Mouse (Mus musculus) urinary bladder, postnatal 25 days (tissue): Measurements from ENCODE around the gene Wfdc15a.
"Not testable (repeated sequence)": the region's sequence is repeated elsewhere in the genome, so short reads cannot be mapped to it uniquely, and the experiment has no call there.

ENCODE experiments used
- DNase-seq: peaks from one replicate; pipeline ENCODE4 v3.0.0; 2022; ENCODE audit warnings: low spot score

Wfdc15a gene

DNA sequence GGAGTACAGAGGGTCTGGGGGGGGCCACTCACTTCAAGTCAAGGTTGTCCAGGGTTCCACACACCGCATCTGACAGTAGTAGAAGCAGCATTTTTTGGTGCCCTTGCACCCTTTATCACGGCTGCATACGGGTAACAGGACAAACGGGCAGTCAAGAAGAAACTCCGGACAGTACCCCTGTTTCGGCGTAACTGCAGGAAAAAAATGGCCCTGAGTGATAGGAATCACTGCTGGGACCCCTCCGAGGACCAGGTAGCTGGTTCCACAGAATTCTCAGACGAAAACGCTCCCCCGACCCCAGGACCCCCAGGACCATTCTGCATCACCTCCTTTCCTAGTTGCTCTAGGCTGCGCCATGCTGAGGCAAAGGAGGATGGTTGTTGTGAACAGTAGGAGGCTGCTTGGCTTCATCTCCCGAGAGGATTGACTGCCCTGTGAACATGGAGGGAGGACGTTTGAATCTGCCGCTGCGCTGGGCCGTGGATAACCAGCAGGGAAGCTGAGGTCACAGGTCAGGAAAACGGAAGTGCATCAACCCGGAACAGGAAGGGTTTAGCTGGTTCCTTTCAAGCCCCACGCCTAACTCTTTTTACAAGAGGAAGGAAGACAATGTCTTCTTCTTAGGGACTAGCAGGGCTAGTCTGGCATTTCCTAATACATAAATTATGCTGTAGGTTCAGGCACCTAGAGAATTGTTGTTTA lies at the start of gene Wfdc15a:
Gene Wfdc15a (minus strand): TSS at position 505 of the 702 bp plus-strand sequence.
- DNase-seq = no peak

DNA sequence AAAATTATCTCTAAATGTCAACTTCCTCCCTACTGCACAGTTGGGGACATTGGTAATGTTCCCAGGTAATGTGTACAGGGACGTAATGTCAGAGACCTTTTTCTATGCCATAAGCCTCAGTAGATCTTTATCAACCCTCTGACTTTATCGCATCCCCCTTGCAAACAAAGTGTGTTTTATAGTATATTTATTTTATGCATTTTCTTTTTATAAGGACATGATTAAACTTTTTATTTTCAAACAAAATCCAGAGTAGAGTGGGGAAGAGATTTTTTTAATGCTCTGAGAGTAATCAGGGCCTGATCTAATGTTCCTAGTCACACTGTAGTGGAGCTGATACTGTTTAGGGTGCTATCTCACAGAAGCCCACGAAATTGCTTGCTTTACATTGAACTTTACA lies 38.4 kb upstream of the Wfdc15a start, which contains the start of gene Svs2:
Gene Svs2 (minus strand): TSS at position 101 of the 400 bp plus-strand sequence.
- no peak for DNase-seq

DNA sequence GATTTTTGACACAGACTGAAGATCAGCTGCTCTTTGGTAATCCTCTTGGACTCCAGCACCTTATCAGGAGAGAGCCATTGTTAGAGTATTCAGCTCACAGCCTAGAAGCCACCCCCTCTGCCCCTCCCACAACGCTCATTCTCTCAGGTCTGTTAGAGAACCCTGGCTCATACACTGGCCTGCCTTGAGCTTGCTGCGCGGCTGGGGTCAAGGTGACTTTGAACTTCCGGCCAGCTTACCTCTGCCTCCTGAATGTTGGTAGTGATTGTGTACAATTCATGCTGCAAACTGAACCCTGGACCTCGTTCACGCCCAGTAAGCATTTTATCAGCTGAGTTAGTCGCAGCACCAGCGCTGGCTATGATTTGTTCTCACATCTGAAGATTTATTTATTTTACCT lies 32.7 kb upstream of the Wfdc15a start:
- no peak for DNase-seq

DNA sequence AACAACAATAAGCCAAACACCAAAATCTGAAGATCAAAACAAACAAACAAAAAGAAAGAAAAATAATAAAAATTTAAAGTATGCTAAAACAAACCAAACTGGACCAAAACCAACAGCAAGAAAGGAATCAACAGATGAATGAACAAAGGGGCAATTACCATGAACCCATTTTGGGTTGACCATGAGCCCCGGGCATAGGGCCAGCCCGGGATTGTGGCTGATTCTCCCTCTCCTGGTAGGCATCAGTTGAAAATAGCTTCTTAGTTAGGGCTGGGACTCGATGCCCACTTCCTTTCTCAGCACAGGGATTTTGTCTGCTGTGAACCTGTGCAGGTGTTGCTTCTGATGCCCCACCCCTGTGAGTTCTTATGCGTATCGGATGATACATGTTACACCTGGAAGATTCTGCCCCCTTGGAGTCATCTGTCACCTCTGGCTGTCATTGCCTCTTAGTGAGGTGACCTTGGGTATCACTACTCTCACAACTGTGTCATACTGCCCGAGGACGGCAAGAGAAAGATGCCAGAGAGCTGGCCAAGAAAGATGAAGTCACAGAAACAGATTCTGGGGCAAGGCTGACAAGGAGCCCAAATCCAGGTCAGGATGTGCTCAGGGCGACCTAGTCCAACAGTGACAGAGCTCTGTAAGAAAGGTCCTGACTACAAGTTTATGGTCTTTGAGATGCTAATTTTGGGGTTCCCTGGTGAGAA lies 28.6 kb upstream of the Wfdc15a start:
- DNase-seq = no peak

DNA sequence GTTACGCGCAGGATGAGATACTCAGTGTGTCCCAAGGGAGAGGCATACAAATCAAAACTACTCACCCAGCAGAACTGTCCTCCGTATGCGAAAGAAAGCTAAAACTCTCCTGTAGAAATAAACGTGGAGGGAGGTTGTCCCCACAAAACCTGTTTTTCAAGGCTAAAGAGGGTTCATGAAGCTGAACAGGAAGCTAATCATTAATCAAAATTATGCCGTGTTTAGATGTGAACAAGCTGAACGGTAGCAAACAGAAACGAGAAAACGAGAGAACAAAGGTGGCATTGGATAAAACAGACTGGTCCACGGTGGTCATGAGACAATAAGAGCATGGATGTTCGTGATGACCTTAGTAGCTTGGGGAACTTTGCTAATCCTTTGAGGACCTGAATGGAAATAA lies 21.6 kb upstream of the Wfdc15a start, which contains the start of gene Wfdc15b:
Gene Wfdc15b (minus strand): TSS at position 139 of the 400 bp plus-strand sequence.
- DNase-seq = no peak

DNA sequence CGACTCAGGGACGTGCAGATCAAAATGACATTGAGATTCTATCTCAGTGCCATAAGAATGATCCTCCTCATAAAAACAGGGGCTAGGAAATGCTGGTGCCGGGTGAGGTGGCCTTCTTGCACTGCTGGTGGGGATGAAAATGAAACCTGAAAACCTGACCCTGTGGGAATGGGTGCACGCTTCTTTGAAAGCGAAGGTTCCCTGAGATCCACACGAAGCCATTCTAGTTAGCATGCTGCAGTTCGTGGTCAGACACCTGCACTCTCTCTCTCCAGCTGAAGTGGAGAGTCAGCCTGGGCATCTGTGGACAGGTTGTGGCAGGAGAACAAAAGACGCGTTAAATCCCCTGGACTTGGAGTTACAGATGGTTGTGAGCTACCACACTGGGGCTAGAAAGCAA lies 19.4 kb upstream of the Wfdc15a start:
- no peak for DNase-seq

DNA sequence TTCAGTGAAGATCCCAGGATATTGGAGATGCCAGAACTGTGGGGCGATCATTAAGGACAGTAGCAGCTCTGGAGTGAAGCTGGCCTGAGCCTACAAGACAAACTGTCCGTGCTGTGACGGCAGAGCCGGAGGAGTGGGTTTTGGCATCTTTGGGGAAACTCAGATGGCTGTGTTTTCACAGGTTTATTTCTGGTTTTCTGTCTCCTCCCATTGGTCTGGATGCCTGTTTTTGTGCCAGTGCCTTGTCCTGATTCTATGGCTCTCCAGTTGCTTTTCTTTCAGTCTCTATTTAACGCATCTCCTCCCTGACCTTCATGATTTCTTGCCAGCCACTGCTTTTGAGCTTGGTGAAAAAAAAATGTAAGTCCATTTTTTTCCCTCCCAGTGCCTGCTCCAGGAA lies 12.8 kb upstream of the Wfdc15a start:
- no peak for DNase-seq

DNA sequence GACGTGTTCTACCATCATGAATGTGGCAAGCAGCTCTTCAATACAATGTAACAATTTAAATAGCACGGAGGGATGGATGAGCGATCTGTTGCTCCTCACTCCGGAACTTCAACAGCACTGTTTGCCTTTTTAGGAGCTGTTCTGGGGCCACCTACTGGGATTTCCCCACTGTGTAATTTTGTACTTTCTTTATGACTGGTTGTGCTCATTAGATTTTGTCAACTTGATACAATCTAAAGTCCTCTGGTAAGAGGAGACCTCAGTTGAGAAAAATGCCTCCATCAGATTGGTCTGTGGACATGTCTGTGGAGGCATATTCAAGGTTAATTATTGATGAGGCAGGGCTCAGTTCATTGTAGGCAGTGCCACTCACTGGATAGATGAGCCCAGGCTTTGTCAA lies 11.0 kb upstream of the Wfdc15a start:
- no peak for DNase-seq

DNA sequence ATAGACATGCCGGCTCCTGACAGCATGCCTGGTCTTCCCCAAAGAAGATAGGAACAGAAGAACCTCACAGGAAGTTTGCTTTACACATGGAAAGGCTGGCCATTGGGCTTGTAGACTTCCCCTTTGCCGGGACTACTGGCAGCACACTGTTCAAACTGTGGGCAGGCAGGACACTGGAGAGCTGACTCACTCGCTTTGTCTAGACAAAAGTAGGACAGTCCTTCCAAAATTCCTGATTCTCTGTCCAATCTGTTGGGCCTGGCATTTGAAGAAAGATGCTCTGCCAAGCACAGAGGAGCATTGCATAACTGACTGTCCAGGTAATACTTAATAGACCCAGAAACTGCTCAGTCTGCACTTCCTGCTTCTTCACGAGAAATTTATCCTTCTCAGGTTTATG lies 6.7 kb upstream of the Wfdc15a start:
- DNase-seq = no peak

DNA sequence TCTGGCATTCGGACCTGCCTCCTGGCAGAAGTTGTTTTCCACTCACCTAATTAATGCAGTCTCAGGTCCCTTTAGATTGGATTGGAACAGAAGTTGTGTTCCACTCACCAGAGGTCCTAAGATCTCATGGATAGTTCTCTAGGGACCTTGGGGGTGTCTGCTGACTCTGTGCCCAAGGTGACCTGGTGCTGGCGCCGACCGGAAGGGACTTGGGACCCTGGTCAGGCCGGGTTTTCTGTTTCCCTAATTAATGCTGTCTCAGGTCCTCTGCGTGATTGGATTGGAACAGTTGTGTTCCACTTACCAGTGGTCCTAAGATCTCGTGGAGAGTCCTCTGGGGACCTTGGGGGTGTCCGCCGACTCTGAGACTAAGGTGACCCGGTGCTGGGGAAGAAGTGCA lies 6.1 kb upstream of the Wfdc15a start:
- not testable (repeated sequence) for DNase-seq

DNA sequence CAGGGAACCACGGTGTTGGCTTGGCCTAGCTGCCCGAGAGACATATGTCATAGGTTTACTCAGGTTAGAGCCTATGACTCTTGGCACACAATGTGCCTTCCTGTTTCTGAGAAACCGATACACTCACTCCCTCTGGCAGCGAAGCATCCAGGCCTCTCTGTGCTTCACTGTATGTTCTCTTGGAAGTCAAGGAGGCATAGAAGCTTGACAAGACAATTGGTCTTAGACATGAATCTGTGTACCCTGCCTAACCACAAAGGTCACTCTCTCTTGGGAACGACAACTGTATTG lies 3.3 kb downstream of the Wfdc15a start:
- DNase-seq = no peak

DNA sequence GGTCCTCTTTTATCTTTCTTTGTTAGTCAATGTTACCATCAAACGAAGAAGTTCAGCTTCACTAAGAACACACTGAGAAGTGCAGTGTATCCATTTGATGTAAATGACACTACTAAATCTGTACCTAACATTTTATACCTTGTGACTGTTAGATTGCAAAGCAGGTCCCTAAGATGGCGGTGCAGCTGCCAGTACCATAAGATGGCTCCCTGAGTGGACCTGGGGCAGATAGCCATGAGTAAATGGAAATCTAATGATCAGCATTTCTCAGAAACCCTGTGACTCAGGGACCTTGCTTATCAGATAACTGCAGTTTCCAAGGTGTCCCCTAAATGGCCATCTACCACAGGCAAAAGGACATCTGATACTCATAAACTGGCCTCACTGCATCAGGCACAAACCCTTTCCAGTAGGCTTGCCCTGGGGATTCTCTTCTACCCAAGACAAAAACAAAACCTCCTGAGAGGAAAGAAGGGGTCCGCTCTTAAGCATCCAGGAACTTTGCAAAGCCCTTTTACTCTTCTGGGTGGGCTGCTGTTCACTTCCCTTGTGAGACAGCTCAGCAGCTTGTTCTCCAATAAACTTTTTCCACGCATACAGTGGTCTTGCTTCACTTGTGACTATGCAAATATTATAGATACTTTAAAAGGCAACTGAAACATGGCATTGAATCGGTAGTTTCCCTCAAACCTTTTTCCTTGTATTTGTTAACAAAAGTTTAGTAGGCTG lies 3.8 kb downstream of the Wfdc15a start:
- no peak for DNase-seq

DNA sequence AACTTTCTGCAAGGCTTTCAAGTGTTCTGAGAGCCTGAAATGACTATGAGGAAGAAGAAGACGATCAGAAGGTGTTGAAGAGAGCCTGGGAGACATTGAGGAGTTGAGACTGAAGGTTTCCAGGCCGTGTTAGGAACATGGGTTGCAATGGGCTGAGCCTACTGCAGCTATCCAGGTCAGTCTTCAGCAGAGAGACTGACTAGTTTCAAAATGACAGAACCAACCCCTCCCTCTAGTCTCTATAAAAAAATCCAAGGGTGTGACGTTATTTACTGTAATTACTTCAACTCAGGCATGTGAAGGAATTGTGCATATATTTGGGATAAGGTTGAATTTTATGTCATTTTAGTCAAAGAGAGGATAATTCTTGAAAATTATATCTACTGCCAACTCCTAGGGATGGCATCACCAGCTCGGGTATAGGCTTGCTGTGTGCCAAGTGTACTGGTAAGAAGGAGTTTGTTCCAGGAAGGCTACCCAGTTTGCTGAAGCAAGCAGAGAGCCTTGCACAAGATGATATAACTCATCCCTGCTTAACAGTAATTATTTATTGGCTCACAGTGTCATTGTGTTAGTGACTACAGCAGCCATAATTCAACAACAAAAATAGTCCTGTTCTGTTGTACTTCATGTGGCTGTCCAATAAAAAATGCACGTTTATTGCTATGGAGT lies 4.8 kb downstream of the Wfdc15a start:
- DNase-seq = no peak

DNA sequence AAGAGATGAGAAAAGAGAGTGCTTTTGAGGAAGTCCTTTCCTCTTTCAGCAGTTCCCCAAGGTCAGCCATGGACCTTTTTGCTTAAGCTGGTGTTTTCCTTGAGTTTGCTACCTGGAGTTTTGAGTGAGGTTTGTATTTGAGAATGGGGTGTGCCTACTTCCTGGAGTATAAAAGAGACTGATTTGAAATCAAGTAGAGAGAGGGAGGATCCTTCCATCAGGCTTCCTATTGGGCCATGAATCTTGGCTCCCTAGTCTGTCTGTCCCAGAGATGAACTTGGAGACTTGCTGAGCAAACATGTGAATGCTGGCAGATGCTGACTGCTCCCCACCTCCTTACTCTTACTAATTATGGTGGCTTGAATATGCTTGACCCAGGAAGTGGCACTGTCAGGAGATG lies 7.7 kb downstream of the Wfdc15a start:
- no peak for DNase-seq

DNA sequence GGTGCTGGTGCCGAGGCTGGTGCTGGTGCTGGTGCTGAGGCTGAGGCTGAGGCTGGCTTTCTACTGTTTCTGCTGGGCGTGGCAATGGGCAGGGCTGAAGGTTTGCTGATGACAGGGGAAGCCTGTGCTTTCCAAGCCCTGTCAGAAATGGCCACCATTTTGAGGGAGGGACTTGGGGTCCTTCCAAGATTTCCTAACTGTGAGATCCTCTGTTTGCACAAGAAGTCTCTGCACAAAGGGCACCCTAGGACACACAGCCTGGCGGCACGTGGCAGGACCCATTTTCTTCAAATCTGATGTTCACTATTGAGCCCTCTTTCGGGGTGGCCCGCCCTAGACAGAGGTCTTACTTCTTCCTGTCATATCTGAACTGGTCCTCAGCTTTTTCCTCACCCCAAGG lies 9.4 kb downstream of the Wfdc15a start, which contains the start of gene Wfdc12:
Gene Wfdc12 (minus strand): TSS at position 33 of the 400 bp plus-strand sequence.
- DNase-seq = no peak

DNA sequence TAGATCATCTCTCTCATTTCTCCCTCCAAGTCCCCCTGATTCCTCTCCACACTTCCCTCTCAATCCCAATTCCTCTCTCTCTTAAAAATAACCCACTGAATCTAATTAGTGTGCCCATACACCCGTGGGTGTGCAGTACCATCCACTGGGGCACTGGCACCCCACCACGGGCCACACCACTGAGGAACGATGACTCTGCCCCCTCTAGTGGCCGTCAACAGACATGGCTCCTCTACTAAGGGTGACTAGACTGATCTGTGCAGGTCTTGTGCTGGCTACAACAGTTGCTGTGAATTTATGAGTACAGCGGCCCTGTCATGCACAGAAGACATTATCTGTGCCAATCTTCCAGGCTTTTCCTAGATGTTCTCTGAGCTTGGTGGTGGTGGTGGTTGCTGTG lies 11.2 kb downstream of the Wfdc15a start:
- DNase-seq = no peak

DNA sequence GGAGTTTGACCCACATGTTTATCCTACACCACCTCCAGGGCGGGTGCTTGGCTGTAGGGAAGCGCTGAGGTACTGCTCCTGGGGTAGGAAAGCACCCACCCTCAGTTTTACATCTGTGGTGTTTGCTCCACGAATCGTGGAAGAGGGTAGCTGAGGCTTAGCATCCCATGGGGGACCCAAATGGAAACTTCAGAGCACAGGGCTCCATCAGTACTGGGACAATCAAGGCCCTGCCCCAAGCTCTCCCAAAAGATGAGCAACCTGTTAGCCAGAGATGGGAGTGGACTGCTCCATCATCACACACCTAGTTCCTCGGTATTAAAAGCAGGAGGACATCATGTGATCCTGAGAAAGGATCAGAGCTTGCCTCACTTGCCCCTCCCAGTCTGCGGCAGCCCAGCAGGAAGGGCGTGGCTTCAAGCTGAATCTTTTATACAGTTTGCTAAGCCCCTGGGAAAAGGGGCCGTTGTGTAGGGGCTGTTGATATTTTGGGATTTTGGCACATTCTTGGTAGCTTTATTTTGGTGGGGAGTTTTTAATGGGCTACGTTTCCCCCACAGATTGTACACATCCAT lies 15.7 kb downstream of the Wfdc15a start:
- DNase-seq = no peak

DNA sequence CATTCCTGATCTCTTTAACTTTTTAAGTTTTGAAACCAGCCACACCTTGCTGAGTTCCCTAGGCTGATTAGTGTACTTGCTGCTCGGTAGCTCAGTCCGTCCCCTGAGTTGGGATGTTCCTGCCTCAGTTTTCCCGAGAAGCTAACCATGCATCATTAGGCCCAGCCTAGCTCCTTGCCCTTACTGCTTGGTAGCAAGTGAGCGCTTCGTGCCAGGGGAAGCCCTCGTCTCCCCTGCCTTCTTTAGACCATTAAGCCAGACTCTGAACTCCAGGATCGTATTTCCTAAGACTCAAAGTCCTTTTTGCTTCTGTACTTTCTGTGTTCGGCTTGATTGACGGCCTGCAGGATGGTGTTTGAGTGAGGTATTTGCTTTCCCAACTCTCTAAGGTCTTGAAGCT lies 16.6 kb downstream of the Wfdc15a start:
- no peak for DNase-seq

DNA sequence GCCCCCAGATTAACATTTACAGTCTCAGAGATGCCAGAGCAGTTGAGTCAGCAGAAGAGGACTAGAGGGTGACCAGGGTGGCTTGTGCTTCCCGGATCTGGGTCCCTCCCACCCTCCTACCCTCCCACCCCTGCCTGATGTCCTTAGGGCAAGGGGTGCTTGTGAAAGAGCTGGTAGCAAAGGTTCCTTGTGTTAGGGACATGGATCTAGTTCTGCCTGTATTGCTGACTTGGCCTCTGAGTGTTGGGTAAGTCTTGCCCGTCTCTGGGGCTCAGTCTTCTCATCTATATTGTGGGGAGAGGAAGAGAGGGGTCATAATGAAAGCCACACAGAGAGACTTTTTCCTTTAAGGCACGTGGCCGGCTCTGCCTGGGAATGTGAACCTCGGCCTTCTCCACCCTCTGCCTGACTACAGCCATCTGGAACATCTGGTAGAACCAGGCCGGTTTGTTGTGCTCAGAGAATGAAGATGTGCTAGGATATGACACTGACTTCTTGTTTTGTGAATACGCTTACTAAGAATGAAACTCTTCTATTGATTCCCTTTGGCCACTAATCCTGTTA lies 17.2 kb downstream of the Wfdc15a start, which contains the start of gene Wfdc5:
Gene Wfdc5 (minus strand): TSS at position 51 of the 564 bp plus-strand sequence.
- DNase-seq = no peak

DNA sequence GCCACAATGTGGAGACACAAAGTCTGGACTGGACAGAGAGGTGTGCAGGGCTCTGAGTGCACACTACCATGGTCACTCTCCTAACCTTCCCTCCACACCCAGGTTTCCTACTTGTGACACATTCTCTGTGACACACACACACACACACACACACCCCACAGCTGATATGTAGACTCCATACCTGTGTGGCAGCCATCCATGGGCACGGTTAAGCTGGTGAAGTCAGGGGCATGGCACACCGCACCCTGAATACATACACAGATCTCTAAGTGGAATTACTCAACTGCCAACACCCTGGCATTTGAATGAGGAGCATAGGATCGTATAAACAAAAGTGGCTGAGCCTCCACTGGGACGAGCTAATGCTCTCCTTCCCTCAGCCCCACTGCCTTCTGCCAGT lies 19.2 kb downstream of the Wfdc15a start:
- no peak for DNase-seq

DNA sequence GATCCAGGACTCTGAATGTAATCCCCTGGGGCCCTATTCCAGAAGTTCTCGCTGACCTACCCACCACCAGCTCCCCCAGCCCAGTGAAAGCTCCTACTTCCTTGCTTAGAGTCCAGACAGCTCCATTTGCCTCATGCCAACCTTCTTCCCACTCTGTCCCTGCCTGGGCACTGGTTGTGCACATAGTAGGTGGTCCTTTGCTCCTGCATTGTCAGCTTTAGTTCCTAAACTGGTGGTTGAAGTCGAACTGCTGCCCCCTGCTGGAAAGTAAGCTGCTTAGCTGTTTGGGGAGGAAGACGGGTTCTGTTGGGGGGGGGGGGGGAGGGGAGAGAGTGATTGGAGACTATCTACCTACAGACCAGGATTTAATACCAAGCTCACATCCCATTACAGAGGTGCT lies 19.8 kb downstream of the Wfdc15a start:
- DNase-seq = peak; percentile 9

DNA sequence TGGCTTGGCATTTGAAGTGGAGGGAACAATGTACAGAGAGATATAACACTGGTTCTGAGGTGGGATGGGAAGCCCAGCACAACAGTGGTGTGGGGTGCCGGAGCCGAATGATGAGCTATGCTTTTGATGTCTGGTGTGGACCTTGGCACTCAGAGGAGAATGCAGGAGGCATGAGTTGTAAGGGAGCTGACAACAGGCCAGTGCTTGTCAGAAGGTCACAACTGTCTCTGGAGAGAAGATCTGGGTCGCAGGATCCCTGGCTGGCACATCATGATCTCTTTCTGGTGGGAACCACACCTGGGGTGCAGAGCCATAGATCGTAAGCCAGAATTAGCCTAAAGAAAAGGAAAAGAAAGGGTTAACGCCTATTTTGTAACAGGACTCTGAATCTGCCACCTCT lies 22.1 kb downstream of the Wfdc15a start:
- no peak for DNase-seq
